Mouse (Mus musculus): ENCODE data around the gene Cep57l1.

DNA sequence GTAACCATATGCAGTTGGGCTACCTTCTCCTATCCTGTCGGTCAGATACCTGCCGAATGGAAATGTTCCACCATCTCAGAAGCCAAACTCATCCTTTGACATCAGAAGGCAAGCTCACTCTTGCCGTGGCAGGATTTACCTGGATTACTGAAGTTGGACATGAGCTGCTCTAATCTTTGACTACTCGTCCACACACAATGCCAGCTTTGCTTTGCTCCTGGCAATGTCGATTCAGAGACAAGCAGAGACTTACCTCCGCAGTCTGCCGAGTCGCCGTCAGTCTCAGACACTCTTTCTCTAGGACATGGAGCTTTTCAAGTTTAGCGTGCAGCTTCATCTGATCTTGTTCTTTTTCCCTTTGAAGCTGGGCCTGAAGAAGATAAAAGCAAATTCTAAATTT is 78.9 kb downstream of the Cep57l1 start:
- TF ChIP-seq CTCF (IDR thresholded peaks at IDR 0.05; ENCODE audit: low read depth) = no peak
- TF ChIP-seq EP300 (optimal IDR thresholded peaks at IDR 0.05) = no peak
